Mouse (Mus musculus) spleen, postnatal 10 days (tissue): ENCODE results near the gene Bcl11a.

ENCODE experiments used
- DNase-seq, 2 experiments: peaks; one replicate each; pipeline ENCODE4 v3.0.0; 2021 to 2022; ENCODE audit warnings: low spot score in 2 of 2

Bcl11a gene

DNA sequence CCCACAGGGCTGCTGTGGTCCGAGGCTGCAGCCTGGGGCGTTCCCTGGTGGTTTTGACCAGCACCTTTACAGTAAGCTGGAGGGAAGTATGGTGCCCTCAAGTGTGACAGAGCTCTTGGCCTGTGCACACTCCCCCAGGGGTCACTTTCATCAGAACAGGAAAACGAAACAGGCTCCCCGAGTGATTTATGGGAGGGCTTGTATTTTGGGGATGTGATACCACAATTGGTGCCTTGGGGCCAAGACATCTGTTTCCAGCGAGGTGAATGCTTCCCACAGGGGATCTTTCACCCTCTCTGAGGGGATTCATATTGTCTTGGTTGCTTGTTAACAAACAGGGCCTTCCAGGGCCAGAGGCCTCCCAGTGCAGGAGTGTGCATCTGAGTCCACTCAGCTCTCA is 122.5 kb downstream of the Bcl11a start:
- DNase-seq, result peak in 1 of 2 experiments; percentile 27

DNA sequence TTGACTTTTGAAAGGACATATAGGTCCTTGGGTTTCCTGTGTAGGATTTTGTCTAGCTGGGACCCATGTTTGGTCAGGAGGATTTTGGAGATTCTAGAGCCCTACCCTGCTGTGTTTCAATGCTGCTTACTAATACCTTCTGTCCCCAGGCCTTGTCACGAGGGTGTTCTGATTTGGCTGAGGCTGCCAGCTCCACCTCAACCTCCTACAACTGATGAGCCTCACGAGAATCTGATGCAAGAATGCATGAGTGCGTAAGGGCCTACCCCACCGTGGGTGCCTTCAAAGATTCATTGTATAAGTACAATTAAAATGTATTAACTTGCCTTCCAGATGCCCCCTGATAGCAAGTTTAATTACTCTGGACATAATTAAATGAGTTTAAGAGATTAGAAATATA is 123.4 kb downstream of the Bcl11a start:
- DNase-seq, result no peak

- no peak for DNase-seq
Measured at GRCm38 (mm10) chr11:24202641-24203361, 124.9 kb downstream of the Bcl11a start.

DNA sequence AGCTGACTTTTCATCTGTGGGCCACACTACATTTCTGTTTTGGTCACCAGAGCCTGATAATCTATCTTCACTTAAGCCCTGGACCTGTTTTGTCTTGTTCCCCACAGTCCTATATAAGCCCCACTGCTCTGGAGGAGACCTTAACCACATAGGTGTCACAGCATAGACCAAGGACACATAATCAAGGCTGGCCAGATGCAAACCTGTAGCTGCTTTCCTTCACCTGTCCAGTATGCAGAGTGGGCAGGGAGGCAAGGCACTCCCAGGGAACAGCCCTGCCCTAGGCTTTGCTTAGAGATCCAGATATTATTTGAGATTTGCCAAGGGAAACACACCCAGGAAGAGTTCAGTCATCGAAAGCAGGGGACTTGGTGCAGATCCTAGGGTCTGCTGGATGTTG is 125.6 kb downstream of the Bcl11a start:
- no peak for DNase-seq

DNA sequence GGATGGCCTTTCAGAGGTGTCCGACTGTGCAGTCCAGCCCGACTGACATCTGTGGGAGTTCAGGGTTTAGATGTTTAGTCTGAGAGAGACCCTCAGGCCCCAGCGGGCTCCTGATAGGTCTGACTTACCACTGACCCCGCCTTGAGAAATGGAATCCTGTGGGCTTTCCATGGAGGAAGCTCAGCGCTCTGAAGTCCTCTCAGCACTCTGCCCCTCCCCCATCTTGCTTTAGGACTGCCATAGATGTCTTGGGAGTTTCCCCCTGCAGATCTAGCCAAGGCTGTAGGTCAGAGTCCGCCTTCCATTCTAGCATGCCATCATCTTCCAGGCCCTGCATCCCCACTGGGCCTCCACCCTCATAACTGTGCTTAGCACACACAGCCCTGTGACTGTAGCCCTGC is 131.1 kb downstream of the Bcl11a start:
- no peak for DNase-seq

DNA sequence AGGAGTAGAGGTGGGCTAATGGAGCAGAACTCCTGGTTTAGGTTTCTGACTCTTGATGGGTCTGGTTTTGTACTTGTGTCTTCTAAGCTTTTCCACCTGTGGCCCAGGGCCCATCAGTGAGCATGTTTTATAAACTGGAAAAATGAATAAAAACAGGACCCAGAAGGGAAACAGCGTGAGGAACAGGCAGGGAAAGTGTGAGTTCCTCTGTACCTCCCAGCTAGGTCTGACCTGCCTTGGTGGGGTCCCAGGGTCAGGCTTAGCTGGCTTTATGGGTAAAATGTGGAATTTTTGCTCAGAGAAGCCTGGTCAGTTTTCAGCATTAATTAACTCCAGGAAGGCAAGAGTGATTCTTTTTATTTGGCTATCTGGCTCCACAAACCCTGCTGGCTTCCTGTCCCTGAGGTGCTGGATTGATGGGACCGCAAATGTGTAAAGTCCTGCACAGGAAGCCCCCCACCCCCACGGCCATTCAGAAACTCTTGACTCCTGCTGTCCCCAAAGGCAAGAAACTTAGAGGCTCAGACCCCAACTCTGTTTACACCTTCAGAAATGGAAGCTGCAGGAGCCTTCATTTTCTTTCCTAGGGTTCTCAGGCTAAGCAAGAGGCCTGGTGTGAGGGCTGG is 136.8 kb downstream of the Bcl11a start:
- no peak for DNase-seq

GRCm38 (mm10) chr11:24217741-24218333 is 140.0 kb downstream of the Bcl11a start:
- DNase-seq, result no peak

DNA sequence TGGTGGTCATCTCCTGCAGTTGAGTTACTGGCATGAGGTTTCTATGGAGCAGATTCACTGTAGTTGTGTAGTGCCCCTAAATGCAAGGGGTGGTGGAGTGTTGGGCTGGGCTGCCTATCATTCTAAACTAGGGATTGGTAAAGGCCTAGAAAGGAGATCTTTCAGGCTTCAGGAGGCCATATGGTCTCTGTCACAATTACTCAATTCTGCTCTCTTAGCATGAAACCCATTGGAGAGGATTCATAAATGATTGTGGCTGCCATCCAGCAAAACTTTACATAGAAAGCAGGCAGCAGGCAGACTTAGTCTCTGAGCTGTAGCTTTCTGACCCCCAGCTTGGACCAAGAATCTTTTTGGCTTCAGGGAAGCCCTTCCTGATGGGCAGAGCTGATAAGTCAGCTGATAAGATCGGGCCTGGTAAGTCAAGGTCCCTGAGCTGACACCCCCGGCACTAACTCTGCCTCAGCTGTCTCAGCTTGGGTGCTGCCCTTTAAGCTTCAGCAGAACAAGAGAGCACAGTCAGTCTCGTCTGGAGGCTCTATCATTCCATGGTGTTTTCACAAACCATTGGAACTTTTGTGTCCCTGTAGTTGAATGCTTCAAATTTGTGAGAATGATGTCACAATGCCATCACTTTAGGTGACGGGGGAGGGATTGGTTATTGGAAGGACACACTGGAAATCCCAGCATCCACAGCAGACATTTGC is 143.9 kb downstream of the Bcl11a start:
- DNase-seq, result no peak
